Mouse (Mus musculus) stomach, postnatal 0 days (tissue): ENCODE results near the gene Tbc1d9b. TPM values are rescaled to one million over a fixed set of nuclear protein-coding genes. Genes with fewer than 3 reads are reported as not detected.

Experiments
- ATAC-seq: fragments of 200-750 bp; cut with Nextera tagmentation; 2 replicates; pipeline ENCODE4 v1.8.0; 2017; ENCODE audit not compliant: low FRiP score, low TSS enrichment
- DNase-seq: peaks from one replicate; pipeline ENCODE4 v3.0.0-alpha.2; 2016; ENCODE audit warnings: low spot score
- H3K27ac ChIP-seq: fragments of 300-500 bp; sonication (generic); replicated peaks from 2 replicates; pipeline ENCODE4 v1.5.1; 2014; ENCODE audit warnings: mild to moderate bottlenecking, control low read depth
- H3K27me3 ChIP-seq: fragments of 300-500 bp; sonication (generic); 2 replicates; pipeline ENCODE4 v1.6.1; 2014; ENCODE audit warnings: low read length; ENCODE audit not compliant: control insufficient read depth, insufficient read depth
- H3K36me3 ChIP-seq: fragments of 300-500 bp; sonication (generic); 2 replicates; pipeline ENCODE4 v1.6.1; 2014; ENCODE audit warnings: low read length, mixed read lengths; ENCODE audit not compliant: control insufficient read depth, insufficient read depth
- H3K4me1 ChIP-seq: fragments of 300-500 bp; sonication (generic); replicated peaks from 2 replicates; pipeline ENCODE4 v1.6.1; 2014; ENCODE audit warnings: antibody characterized with exemption; ENCODE audit not compliant: control insufficient read depth, insufficient read depth
- H3K4me2 ChIP-seq: fragments of 300-500 bp; sonication (generic); replicated peaks from 2 replicates; pipeline ENCODE4 v1.6.1; 2014; ENCODE audit warnings: low read depth, mild to moderate bottlenecking, control low read depth, moderate library complexity
- H3K4me3 ChIP-seq: fragments of 300-500 bp; sonication (generic); 2 replicates; pipeline ENCODE4 v1.5.1; 2014; ENCODE audit warnings: low read depth, low read length, control low read depth
- H3K9ac ChIP-seq: fragments of 300-500 bp; sonication (generic); 2 replicates; pipeline ENCODE4 v1.6.1; 2014; ENCODE audit warnings: mild to moderate bottlenecking, low read length, control low read depth, mixed read lengths
- H3K9me3 ChIP-seq: fragments of 300-500 bp; sonication (generic); 2 replicates; pipeline ENCODE4 v1.6.1; 2016; ENCODE audit warnings: low read length; ENCODE audit not compliant: control insufficient read depth
- CTCF ChIP-seq: IDR thresholded peaks from 2 replicates; pipeline ENCODE4 v1.5.1; 2016; ENCODE audit warnings: antibody characterized with exemption, low read depth, mild to moderate bottlenecking, moderate library complexity
- EP300 ChIP-seq: optimal IDR thresholded peaks from 2 replicates; pipeline ENCODE3; 2016; ENCODE audit warnings: antibody characterized with exemption
- WGBS: fragments of 180-500 bp; shearing (Covaris S2); extraction: QIAGEN DNeasy Blood & Tissue Kit; methylation state at CpG from one replicate; pipeline ENCODE4 v1.1.7; 2014; 5-methylcytosine and 5-hydroxymethylcytosine counted together
- polyA plus RNA-seq: library from polyadenylated mRNA; unstranded; fragments of >200 nt; fragmentation: Nextera tagmentation; extraction: Ambion mirVana; gene quantifications from 2 replicates; pipeline ENCODE4 v1.2.1, GENCODE M21; 2015

Tbc1d9b gene
- polyA plus RNA-seq, 1 experiment from 2014 or later = 13.9 TPM

DNA sequence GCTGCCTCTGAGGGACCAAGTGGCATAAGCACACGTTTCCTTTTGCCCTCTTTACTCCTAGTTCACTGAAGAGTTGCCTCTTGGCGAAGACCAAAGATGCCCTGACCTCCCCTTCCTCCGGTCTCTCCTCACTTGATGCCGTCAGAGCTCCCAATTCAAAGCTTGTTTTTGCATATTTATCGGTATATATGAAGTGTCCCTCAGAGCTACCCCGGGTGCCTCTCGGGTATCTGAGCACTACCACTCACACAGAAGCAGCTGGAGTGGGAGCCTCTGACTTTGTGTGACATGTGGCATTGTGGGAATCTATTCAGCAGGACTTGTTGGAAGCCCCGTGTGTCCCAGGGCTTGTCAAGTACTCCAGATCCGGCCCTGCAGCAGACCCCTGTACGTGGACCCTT is 605 bp downstream of the Tbc1d9b start:
- H3K9ac ChIP-seq = peak overlapping the region; percentile 98
- WGBS = 9% methylated on average over 10 of the region's 10 CpGs
- peak overlapping the region; percentile 91 for H3K27ac ChIP-seq
- ATAC-seq = no peak
- peak overlapping the region; percentile 86 for H3K4me3 ChIP-seq
- H3K27me3 ChIP-seq = no peaks in the 10 kb centered on the region
- peak overlapping the region; percentile 97 for H3K4me2 ChIP-seq
- H3K4me1 ChIP-seq = no peaks in the 10 kb centered on the region
- peaks cover 5% of the 10 kb centered on the region; the same call in 1 of the 2 replicates for H3K36me3 ChIP-seq
- no peaks in the 10 kb centered on the region for H3K9me3 ChIP-seq
- TF ChIP-seq CTCF (no peak), EP300 (no peak)
- DNase-seq = peak; percentile 23

DNA sequence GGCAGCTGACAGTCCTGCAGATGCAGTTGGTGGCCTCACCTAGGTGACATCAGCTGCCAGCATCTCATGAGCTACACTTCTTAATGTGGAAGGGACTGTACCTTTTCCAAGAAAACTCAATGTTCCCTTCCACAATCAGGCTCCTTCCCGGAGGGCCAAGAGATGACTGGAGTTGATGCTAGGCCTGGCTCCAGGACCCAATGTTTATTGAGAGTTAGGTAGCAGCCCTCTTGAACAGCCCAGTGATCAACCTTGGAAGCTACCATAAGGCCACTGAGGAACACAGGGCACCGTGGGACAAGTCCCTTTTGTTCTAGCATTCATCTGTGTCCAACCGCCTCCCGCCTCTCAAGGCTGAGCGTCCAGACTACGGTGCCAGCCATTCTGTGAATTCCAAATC is 1.1 kb downstream of the Tbc1d9b start:
- Histone ChIP-seq H3K36me3 (peaks cover 5% of the 10 kb centered on the region; the same call in 1 of the 2 replicates), H3K9ac (peak overlapping the region; percentile 98), H3K27ac (no peak overlapping the region), H3K4me3 (peak overlapping the region; percentile 86), H3K4me1 (no peaks in the 10 kb centered on the region), H3K27me3 (no peaks in the 10 kb centered on the region), H3K4me2 (peak overlapping the region; percentile 97), H3K9me3 (no peaks in the 10 kb centered on the region)
- 80% methylated on average over 6 of the region's 6 CpGs for WGBS
- TF ChIP-seq CTCF (no peak), EP300 (no peak)
- DNase-seq (no peak), ATAC-seq (no peak)

DNA sequence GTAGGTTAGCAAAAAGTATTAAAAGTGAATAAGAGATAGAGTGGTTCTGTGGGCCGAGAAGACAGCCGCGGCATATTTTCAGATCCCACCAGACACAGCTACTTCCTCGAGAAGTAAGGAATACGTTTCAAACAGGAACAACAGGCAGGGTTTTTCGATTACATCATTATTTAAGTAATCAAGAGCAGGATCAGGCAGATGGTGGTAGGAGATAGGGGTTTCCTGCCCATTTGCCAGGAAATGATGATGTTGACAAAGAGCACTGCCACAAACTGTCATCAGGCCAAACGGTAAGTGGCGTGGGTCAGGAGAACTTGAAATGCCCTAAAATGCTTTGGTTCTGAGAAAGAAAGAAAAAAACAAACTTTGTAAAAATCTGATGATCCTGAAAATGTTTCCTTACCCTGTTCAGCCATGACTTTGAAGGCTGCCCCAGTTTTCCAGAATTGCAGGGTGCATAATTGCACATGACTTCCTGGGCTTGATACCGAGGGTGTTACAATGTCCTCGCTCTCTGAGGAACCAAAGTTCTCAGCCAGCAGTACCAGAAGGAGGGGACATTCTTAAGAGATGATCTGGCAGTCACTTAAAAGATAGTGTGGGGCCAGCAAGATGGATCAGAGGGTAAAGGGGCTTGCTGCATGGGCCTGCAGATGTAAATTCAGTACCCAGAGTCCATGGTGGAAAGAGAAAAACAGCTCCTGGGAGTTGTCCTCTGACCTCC is 3.1 kb downstream of the Tbc1d9b start:
- no peaks in the 10 kb centered on the region for H3K4me1 ChIP-seq
- H3K27ac ChIP-seq = no peak overlapping the region
- WGBS = 60% methylated on average over 10 of the region's 10 CpGs
- no peak overlapping the region for H3K4me2 ChIP-seq
- H3K36me3 ChIP-seq = peaks cover 8% of the 10 kb centered on the region; the same call in 1 of the 2 replicates
- H3K9me3 ChIP-seq = no peaks in the 10 kb centered on the region
- TF ChIP-seq EP300 (no peak), CTCF (no peak)
- no peak for ATAC-seq
- no peak overlapping the region for H3K9ac ChIP-seq
- DNase-seq = no peak
- no peak overlapping the region for H3K4me3 ChIP-seq
- no peaks in the 10 kb centered on the region for H3K27me3 ChIP-seq

DNA sequence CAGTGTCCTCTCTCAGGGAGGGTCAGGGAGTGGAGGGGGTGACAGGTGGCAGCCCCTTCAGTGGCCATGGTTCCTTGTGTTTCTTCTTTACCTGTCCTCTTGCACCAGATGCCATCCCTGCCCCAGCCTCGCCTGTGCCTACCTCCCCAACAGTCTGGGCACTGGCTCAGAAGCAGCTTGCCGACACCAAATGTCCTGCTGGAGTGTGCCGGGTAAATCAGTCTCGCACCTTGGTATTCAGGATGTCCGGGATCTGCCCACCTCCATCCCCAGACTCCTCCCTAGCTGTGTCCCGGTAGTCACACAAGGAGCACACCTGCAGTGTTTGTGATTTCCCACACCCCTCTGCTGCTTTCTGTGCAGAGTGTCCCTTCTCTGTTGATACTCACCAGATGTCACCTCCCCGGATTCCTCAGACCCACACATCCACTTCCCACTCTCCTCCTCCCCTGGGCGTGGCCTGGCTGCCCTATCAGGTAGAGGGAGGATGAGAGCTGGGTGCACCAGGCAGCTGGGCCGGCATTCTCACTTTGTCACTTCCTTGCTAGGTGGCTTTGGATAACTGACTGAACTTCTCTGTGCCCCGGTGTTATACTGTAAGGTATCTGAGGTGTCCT is 7.1 kb downstream of the Tbc1d9b start:
- Histone ChIP-seq H3K27ac (no peak overlapping the region), H3K9ac (no peak overlapping the region), H3K4me2 (no peak overlapping the region), H3K4me3 (no peak overlapping the region), H3K27me3 (no peaks in the 10 kb centered on the region), H3K36me3 (peaks cover 19% of the 10 kb centered on the region), H3K4me1 (no peaks in the 10 kb centered on the region), H3K9me3 (no peaks in the 10 kb centered on the region)
- peak; percentile 36 for ATAC-seq
- 44% methylated on average over 10 of the region's 10 CpGs for WGBS
- no peak for DNase-seq
- TF ChIP-seq EP300 = no peak
- no peak for TF ChIP-seq CTCF

DNA sequence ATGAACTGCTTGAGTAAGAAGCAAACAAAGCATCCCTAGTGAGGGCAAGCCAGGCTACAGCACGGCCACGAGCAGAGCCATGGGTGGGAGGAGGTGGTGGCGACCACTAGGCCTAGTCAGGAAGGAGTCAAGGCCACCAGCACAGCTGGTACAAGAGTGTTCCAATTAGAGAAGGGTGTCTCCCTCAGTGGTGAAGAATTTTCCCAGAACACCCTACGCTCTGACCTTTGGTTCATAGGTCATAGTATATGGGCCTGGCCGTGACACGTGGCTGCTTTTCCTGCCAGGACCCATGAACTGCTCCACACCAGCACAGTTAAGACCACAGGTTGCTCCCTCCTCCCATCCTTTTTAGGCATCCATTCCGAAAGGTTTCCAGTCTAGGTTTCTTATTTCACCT is 8.4 kb downstream of the Tbc1d9b start:
- Histone ChIP-seq H3K9me3 (no peaks in the 10 kb centered on the region), H3K36me3 (peaks cover 22% of the 10 kb centered on the region), H3K27ac (no peak overlapping the region), H3K4me3 (no peak overlapping the region), H3K27me3 (no peaks in the 10 kb centered on the region), H3K4me2 (no peak overlapping the region), H3K9ac (no peak overlapping the region), H3K4me1 (no peaks in the 10 kb centered on the region)
- DNase-seq (no peak), ATAC-seq (no peak)
- TF ChIP-seq EP300 (no peak), CTCF (no peak)
- WGBS = 74% methylated on average over 7 of the region's 7 CpGs

DNA sequence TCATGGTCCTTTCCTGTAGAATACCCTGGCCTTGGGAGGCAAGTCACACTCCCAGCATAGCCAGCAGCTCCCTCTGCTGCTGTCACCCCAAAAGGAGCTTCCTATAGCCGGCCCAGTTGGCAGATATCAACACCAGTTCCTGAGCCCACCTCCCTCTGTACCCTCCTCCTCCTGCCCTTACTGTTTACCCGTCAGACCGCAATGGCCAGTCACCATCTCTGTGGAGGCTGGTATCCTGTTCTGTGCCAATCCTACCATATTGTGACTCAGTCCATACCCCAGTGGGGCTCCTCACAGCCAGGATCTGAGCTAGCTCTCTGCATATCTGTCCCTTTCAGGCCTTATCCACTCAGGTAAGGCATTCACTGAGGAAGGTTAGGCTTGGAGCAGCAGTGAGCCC is 14.3 kb downstream of the Tbc1d9b start:
- Histone ChIP-seq H3K4me3 (no peak overlapping the region), H3K9ac (no peak overlapping the region), H3K4me2 (no peak overlapping the region), H3K27ac (no peak overlapping the region), H3K36me3 (peaks cover 42% of the 10 kb centered on the region), H3K9me3 (no peaks in the 10 kb centered on the region), H3K27me3 (no peaks in the 10 kb centered on the region), H3K4me1 (no peaks in the 10 kb centered on the region)
- 84% methylated on average over 3 of the region's 3 CpGs for WGBS
- no peak for ATAC-seq
- no peak for DNase-seq
- TF ChIP-seq EP300 = no peak
- no peak for TF ChIP-seq CTCF
